Mouse (Mus musculus) granulocyte monocyte progenitor cell, adult 5-6 weeks (primary cell): Measurements from ENCODE around the gene Emc4. TPM values are rescaled to one million over a fixed set of nuclear protein-coding genes. Genes with fewer than 3 reads are reported as not detected.

Experiments used
- ATAC-seq: replicated peaks from 2 replicates; pipeline ENCODE4 v1.8.0; 2016; ENCODE audit warnings: mild to moderate bottlenecking, moderate TSS enrichment, inconsistent platforms; ENCODE audit not compliant: poor library complexity, severe bottlenecking
- total RNA-seq, 2 experiments: library from RNA; stranded (forward) in 1 of 2; stranded (reverse) in 1 of 2; fragments of 200-712, 200-1000 nt in 1 of 2; fragments of >200 nt in 1 of 2; fragmentation: Nextera tagmentation in 1 of 2; gene quantifications; 2 replicates each; pipeline ENCODE4 v1.2.3; 2014 to 2017

The Emc4 gene
- total RNA-seq, 2 experiments from 2014 or later, result 58.9 to 78.2 TPM

GRCm38 (mm10) chr2:112341117-112341516 lies 26.7 kb downstream of the Emc4 start:
- no peak for ATAC-seq

- peak; percentile 44; the same call in 1 of the 2 replicates for ATAC-seq
Measured at GRCm38 (mm10) chr2:112339736-112340135, 28.1 kb downstream of the Emc4 start.

- no peak for ATAC-seq
Measured at GRCm38 (mm10) chr2:112337211-112337610, 30.6 kb downstream of the Emc4 start.

DNA sequence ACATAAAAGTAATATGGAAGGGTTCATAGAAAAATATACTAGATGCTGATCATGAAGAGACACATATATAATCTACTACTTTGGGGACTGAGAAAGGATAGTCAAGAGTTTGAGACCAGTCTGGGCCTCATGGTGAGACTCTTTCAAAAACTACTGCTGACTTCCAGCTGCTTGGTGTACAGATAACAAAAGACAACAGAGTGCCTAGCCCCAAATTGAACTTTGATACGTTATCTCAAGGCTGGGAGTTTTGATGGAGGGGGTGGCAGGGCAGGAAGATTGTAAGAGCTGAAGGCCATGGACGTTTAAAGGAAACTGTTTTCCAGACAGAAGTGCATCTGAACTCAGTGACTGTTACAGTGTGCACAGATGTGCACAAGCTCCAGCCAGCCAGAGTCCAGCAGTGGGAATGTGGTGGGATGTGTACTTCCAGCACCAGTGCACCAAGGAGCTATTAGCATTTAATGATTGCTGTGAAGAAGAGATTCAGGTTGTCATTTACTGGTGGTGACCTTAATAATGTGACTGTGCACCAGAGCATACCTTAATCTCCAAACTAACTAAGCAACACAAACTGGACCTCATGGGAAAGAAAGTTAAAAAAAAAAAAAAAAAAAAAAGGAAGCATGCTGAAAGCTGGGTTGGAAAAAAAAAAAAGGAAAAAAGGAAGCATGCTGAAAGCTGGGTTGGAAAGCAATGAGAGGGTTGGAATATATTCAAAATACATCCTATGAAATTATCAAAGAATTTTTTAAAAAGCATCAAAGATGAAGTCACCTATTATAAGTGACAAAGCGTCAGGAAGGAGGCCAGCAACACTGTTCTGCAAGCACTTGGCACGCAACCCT lies 35.6 kb downstream of the Emc4 start:
- no peak for ATAC-seq

- ATAC-seq, result no peak
Measured at GRCm38 (mm10) chr2:112328069-112328777, 39.6 kb downstream of the Emc4 start.

DNA sequence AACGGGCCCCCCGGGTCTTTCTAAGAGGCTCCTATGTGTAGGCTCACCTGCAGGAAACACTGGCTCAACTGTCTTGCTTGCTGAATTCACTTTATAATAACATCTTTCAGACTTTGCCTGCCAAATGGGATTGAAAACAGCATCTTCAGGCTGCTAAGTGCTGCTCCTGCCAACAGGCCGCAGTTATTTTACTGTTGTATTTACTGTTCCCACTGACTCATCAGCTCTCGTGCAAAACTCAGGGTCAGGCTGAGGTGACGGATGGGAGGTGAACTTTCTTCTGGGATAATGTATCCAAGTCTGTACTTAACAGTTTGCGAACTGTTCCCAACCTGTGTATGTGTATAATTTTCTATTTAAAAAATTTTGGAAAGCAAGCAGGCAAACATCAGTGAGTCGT lies 48.9 kb downstream of the Emc4 start:
- no peak for ATAC-seq

DNA sequence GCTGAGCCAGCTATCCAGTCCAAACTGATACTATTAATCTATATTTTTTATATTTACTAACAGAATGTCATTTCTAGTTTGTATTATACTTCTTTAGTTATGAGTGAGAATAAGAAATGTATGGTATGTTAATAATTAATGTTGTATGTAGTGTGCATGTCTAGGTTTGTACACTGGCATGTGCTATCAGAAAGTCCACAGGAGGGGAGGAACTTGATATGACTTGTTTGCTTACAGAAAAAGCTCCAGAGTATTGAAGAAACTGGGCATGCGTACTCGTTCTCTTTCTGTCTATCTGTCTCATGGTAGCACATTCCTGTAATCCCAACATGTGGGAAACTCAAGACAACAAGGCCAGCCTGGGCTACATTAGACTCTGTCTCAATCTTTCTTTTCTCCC lies 49.6 kb downstream of the Emc4 start:
- ATAC-seq, result no peak

DNA sequence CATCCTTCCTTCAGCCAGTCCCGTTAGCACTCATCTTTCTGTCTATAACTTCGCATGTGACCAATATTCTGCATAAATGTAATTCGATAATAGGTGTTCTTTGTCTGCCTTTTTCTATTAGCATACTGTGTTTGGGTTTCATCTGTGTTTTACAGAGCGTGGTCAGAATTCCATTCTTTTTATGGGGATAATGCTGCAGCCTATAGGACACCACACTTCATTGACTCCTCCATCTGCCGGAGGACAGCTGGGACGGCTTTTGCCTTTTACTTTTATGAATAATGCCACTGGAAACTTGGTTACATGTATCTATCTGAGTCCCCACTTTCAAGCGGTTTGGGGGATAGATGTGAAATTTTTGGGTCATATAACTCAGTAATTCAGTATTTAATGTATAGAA lies 52.2 kb downstream of the Emc4 start:
- ATAC-seq, result no peak

Other genes with a start within 250 kb of the Emc4 start
- gene Olfr1316, start 233.1 kb downstream of the Emc4 start, total RNA-seq (2014; fragmentation: Nextera tagmentation), result not detected in 2 replicates
- gene Olfr1316, start 233.1 kb downstream of the Emc4 start, total RNA-seq (2017), result not detected in 2 replicates
- not detected in 2 replicates for gene Olfr1317, start 227.7 kb downstream of the Emc4 start, total RNA-seq (2014; fragmentation: Nextera tagmentation)
- gene Olfr1317, start 227.7 kb downstream of the Emc4 start, total RNA-seq (2017), result not detected in 2 replicates
- gene Olfr1318, start 213.8 kb downstream of the Emc4 start, total RNA-seq (2014; fragmentation: Nextera tagmentation), result not detected in 2 replicates
- gene Olfr1318, start 213.8 kb downstream of the Emc4 start, total RNA-seq (2017), result not detected in 2 replicates
- 17.3 and 26.8 TPM in 2 replicates for gene Lpcat4, start 128.6 kb downstream of the Emc4 start, total RNA-seq (2014; fragmentation: Nextera tagmentation)
- gene Lpcat4, start 128.6 kb downstream of the Emc4 start, total RNA-seq (2017), result 7.7 and 10.6 TPM in 2 replicates
- not detected in 2 replicates for gene Nutm1, start 108.7 kb downstream of the Emc4 start, total RNA-seq (2014; fragmentation: Nextera tagmentation)
- not detected in 2 replicates for gene Nutm1, start 108.7 kb downstream of the Emc4 start, total RNA-seq (2017)
- gene Nop10, start 106.1 kb downstream of the Emc4 start, total RNA-seq (2014; fragmentation: Nextera tagmentation), result 139 and 177 TPM in 2 replicates
- gene Nop10, start 106.1 kb downstream of the Emc4 start, total RNA-seq (2017), result 220 and 244 TPM in 2 replicates
- gene Slc12a6, start 102.2 kb downstream of the Emc4 start, total RNA-seq (2014; fragmentation: Nextera tagmentation), result 57.3 and 62.2 TPM in 2 replicates
- gene Slc12a6, start 102.2 kb downstream of the Emc4 start, total RNA-seq (2017), result 51.3 and 51.8 TPM in 2 replicates
- 0.75 TPM in 1 of 2 replicates, not detected in the other for gene Gm21985, start 101.7 kb downstream of the Emc4 start, total RNA-seq (2014; fragmentation: Nextera tagmentation)
- gene Gm21985, start 101.7 kb downstream of the Emc4 start, total RNA-seq (2017), result 0.36 TPM in 1 of 2 replicates, not detected in the other
- 18.0 and 18.1 TPM in 2 replicates for gene Katnbl1, start 11.2 kb upstream of the Emc4 start, total RNA-seq (2014; fragmentation: Nextera tagmentation)
- gene Katnbl1, start 11.2 kb upstream of the Emc4 start, total RNA-seq (2017), result 16.4 and 18.1 TPM in 2 replicates
- 15.4 and 16.6 TPM in 2 replicates for gene Emc7, start 87.0 kb upstream of the Emc4 start, total RNA-seq (2014; fragmentation: Nextera tagmentation)
- 7.8 and 10.7 TPM in 2 replicates for gene Emc7, start 87.0 kb upstream of the Emc4 start, total RNA-seq (2017)
- gene Chrm5, start 112.7 kb upstream of the Emc4 start, total RNA-seq (2014; fragmentation: Nextera tagmentation), result not detected in 2 replicates
- gene Chrm5, start 112.7 kb upstream of the Emc4 start, total RNA-seq (2017), result not detected in 2 replicates
- 8.5 and 25.0 TPM in 2 replicates for gene Aven, start 124.9 kb upstream of the Emc4 start, total RNA-seq (2014; fragmentation: Nextera tagmentation)
- 23.5 and 26.0 TPM in 2 replicates for gene Aven, start 124.9 kb upstream of the Emc4 start, total RNA-seq (2017)